Mouse (Mus musculus) cerebral cortex, adult 2 months (tissue): ENCODE measurements around the gene Cpt1a.

ENCODE experiments used
- whole genome bisulfite sequencing: fragments of 180-500 bp; shearing (Covaris S2); methylation state at CpG from one replicate; pipeline ENCODE4 v1.1.7; 2018; 5-methylcytosine and 5-hydroxymethylcytosine counted together

The Cpt1a gene

GRCm38 (mm10) chr19:3373380-3373779, 51.2 kb downstream of the Cpt1a start:
- WGBS: 74% methylated on average over 12 of the region's 12 CpGs

- 67% methylated on average over 2 of the region's 2 CpGs for WGBS
Observed at GRCm38 (mm10) chr19:3374028-3374427, 51.9 kb downstream of the Cpt1a start.

- 80% methylated on average over 7 of the region's 7 CpGs for WGBS
Observed at GRCm38 (mm10) chr19:3375945-3376495, 53.9 kb downstream of the Cpt1a start.

DNA sequence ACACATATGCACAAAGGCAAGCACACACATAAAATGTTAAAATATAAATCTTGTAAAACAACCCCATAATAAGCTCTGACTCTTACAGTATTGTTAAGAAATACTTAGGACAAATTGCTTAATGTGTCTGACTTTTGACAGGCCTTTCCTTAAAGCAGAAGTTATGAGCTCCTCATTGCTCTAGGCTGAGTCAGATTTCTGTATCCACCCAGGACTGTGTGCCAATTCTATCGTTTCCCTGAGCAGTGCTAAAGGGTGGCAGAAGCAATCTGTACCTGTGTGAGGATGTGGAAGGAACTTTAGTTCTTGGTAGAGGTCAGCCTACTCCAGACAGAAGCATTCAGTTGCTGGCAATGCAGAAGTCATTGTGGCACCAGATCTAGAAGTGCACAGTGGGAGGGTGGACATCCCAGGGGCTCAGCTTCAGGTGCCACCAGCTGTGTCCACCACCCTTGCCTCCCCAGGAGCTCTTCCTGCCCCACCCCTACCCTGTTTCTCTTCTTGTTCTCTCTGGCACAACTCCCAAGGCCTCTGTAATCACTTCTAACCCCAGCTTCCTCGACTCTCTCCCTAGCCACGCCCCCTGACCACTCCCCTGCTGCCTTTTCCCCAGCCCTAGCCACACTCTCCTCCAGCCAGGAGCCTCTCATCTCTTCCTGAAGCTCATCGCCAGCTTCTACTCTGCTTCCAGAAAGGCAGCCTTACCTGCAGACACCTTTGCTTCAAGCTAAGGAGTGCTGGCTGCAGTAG, 55.0 kb downstream of the Cpt1a start:
- WGBS: 30% methylated on average over 4 of the region's 4 CpGs

- WGBS: 90% methylated on average over 3 of the region's 3 CpGs
Observed at GRCm38 (mm10) chr19:3378614-3379013, 56.5 kb downstream of the Cpt1a start.

- 76% methylated on average over 6 of the region's 6 CpGs for WGBS
Observed at GRCm38 (mm10) chr19:3388061-3388460, 65.9 kb downstream of the Cpt1a start.

GRCm38 (mm10) chr19:3388629-3389057, 66.5 kb downstream of the Cpt1a start, which contains the start of gene Tesmin:
Gene Tesmin, plus strand, starts transcription at chr19:3388857.
- 2% methylated on average over 33 of the region's 33 CpGs for WGBS

GRCm38 (mm10) chr19:3389089-3389488, 67.0 kb downstream of the Cpt1a start:
- WGBS: under 1% methylated on average over 43 of the region's 43 CpGs

DNA sequence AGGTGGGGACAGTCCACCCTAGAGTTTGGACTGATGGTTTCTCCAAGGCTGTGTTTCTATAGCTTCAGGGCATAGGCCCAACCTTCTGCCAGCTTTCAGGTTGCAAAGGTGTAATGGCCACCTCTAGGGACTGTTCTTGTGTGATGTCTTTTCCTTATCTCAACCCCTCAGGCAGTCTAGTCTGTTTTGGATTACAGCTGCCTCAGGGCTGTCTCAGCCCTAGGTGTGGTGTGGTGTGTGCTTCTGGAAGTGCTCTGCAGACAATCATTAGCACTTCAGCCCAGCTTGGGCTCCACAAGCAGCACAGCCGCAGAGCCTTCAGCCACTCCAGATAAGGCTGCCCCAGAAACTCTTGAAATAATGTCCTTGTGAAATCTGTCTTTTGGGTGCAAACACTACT, 70.2 kb downstream of the Cpt1a start:
- 89% methylated on average over 1 of the region's 1 CpGs for WGBS

DNA sequence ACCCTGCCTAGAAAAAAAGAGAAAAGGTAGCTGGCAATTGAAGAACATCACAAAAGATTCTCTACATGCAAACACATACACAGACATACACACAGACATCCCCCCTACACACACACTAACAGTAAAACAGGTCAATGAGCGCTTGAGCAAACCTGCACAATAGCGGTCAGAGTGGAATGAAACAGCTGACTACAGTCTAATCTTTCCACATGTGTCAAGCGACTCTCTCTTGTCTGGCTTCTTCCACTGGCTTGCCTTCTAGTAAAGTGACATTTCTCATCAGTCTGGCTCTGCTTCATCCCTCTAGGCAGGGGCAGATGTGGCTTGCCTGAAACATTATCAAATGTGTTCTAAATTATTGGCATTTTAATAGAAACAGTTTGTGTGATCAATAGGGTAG, 72.1 kb downstream of the Cpt1a start:
- WGBS: 94% methylated on average over 3 of the region's 3 CpGs

- WGBS: 95% methylated on average over 4 of the region's 4 CpGs
Observed at GRCm38 (mm10) chr19:3400057-3400456, 77.9 kb downstream of the Cpt1a start.

GRCm38 (mm10) chr19:3401504-3401903, 79.4 kb downstream of the Cpt1a start:
- WGBS: 85% methylated on average over 7 of the region's 7 CpGs

- 37% methylated on average over 7 of the region's 7 CpGs for WGBS
Observed at GRCm38 (mm10) chr19:3401943-3402342, 79.8 kb downstream of the Cpt1a start.

GRCm38 (mm10) chr19:3402390-3402789, 80.3 kb downstream of the Cpt1a start:
- WGBS: 92% methylated on average over 6 of the region's 6 CpGs

- 84% methylated on average over 7 of the region's 7 CpGs for WGBS
Observed at GRCm38 (mm10) chr19:3404030-3404429, 81.9 kb downstream of the Cpt1a start.

GRCm38 (mm10) chr19:3405531-3406281, 83.6 kb downstream of the Cpt1a start:
- 50% methylated on average over 1 of the region's 1 CpGs for WGBS

- WGBS: 5% methylated on average over 37 of the region's 37 CpGs
Observed at GRCm38 (mm10) chr19:3414268-3414733, 92.2 kb downstream of the Cpt1a start, which contains the start of gene Gal. Gene Gal, minus strand, starts transcription at chr19:3414544.

DNA sequence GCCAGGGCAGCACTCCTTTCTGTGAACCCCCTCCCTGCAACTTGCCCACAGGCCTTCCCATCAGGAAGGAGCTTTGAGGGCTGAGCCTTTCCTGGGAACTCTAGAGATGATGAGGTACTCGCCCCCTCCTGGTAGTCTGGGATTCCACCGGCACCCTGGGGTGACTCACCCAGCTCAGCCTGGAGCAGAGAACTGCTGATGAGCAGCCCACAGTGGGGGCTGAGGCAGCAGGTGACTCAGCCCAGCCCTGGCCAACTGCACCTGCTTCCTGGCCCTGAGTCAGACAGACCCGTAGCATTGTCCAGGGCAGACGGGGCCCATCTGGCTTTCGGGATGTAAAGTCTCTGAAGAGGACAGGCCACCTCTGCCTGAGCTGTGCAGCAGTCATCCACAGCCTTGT, 97.1 kb downstream of the Cpt1a start:
- 48% methylated on average over 5 of the region's 5 CpGs for WGBS

- WGBS: 67% methylated on average over 6 of the region's 6 CpGs
Observed at GRCm38 (mm10) chr19:3422488-3422887, 100.4 kb downstream of the Cpt1a start.

DNA sequence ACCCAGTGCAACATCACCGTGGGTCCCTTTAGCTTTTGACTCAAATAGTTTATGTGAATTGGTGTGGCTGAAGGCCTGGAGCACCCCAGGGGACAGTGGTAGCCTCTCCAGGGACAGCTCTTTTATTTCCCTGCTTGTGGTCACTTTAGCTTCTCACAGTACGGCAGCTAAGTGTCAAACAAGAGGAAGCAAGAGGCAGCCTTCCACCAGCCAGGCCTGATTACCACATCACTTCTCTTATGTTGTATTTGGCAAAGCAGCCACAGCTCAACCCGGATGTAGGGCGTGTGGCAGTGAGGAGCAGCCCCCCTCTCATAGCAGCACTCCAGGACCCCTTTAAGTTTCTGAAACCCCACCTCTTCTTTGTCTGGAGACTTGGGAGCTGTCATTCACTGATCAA, 100.8 kb downstream of the Cpt1a start:
- WGBS: 69% methylated on average over 4 of the region's 4 CpGs

GRCm38 (mm10) chr19:3424214-3424613, 102.1 kb downstream of the Cpt1a start:
- WGBS: 85% methylated on average over 2 of the region's 2 CpGs

- 72% methylated on average over 15 of the region's 15 CpGs for WGBS
Observed at GRCm38 (mm10) chr19:3428057-3428830, 106.1 kb downstream of the Cpt1a start.
